Mouse (Mus musculus): ENCODE results near the gene Mus81. TPM values are rescaled to one million over a fixed set of nuclear protein-coding genes. Genes with fewer than 3 reads are reported as not detected.
"Not testable (repeated sequence)": the region's sequence is repeated elsewhere in the genome, so short reads cannot be mapped to it uniquely, and the experiment has no call there.

Mus81 gene
- polyA plus RNA-seq, 1 experiment from 2014 or later = 14.0 TPM

DNA sequence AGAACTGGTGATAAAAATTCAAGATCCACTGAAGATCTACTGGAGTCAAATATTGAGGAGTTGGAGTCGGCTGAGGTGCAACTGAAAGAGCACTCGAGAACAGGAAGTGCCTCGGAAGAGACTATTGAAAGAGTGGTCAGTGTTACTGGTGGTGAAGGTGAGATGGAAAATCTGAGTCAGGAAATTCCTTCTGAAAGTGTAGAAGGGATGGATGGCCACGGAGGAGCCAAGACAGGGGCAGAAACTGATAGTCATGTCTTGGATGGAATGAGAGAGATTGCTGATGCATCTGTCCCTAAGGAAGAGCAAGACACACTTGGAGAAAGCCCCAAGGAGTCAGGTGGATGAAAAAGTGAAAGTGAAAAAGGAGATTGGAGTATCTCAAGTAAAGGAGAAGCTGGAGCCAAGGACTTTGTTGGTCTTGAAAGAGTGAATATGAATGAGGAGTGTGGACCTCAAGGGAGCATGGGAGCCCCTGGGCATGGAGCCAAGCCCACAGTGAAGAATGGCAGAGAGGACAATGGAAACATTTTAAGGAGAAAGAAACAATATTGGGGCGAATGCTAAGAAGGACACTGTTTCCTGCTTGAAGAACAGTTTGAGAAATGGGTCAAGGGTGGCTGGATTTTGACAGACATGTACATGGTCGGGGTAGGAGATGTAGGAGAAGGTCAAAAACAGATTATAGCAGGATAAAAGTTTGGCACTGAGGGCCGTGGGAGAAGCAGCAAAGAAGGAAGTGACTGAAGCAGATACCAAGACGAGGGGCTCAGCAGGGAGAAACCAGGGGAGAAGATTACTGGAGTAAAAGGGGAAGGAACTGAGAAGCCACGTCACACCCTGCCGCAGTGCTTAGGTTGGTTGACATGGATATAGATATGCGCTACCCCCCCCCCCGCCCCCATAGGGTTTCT is 24.1 kb upstream of the Mus81 start:
- Histone ChIP-seq H3K9me3 (replicated peaks) (no peaks in the 10 kb centered on the region), H3K4me1 (replicated peaks) (peaks cover 47% of the 10 kb centered on the region), H3K4me3 (replicated peaks) (peak overlapping the region; percentile 68), H3K36me3 (replicated peaks) (no peaks in the 10 kb centered on the region), H3K27me3 (no peaks in the 10 kb centered on the region), H3K27ac (replicated peaks) (peak overlapping the region; percentile 64), H3K4me2 (peak overlapping the region; percentile 98), H3K9ac (no peak overlapping the region)
- 17% methylated on average over 12 of the region's 12 CpGs for WGBS (ENCODE audit: insufficient replicate concordance)
- ATAC-seq (ENCODE audit: insufficient read depth) = no peak

DNA sequence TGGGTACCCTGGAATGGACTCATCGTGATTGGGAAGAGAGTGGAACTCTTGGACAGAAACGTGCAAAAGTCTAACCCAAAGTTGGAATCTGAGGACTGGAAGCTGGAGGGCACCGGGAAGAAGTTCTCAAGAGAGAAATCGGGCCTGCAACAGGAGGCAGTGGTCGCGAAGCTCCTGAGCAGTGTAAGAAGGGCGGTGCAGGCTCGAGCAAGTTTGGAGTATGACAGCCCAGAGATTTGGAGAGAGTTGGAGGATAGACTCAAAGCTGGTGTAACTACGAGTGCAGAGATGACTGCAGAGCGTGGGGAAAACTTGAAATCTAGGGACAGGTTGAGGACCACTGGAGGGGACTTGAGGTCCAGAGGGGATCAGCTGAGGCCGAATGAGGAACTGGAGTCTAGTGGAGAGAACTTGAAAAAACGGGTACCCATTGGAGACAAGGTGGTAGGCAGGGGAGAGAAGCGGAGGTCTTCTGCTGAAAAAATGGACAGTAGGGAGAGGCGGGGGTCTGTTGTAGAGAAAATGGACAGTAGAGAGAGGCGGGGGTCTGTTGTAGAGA is 23.0 kb upstream of the Mus81 start:
- Histone ChIP-seq H3K4me1 (replicated peaks) (peaks cover 47% of the 10 kb centered on the region), H3K4me3 (replicated peaks) (peak overlapping the region; percentile 68), H3K36me3 (replicated peaks) (no peaks in the 10 kb centered on the region), H3K27me3 (no peaks in the 10 kb centered on the region), H3K27ac (replicated peaks) (peak overlapping the region; percentile 71), H3K9ac (peak overlapping the region; percentile 67), H3K4me2 (peak overlapping the region; percentile 98), H3K9me3 (replicated peaks) (no peaks in the 10 kb centered on the region)
- WGBS (ENCODE audit: insufficient replicate concordance) = 20% methylated on average over 15 of the region's 15 CpGs
- ATAC-seq (ENCODE audit: insufficient read depth) = no peak

DNA sequence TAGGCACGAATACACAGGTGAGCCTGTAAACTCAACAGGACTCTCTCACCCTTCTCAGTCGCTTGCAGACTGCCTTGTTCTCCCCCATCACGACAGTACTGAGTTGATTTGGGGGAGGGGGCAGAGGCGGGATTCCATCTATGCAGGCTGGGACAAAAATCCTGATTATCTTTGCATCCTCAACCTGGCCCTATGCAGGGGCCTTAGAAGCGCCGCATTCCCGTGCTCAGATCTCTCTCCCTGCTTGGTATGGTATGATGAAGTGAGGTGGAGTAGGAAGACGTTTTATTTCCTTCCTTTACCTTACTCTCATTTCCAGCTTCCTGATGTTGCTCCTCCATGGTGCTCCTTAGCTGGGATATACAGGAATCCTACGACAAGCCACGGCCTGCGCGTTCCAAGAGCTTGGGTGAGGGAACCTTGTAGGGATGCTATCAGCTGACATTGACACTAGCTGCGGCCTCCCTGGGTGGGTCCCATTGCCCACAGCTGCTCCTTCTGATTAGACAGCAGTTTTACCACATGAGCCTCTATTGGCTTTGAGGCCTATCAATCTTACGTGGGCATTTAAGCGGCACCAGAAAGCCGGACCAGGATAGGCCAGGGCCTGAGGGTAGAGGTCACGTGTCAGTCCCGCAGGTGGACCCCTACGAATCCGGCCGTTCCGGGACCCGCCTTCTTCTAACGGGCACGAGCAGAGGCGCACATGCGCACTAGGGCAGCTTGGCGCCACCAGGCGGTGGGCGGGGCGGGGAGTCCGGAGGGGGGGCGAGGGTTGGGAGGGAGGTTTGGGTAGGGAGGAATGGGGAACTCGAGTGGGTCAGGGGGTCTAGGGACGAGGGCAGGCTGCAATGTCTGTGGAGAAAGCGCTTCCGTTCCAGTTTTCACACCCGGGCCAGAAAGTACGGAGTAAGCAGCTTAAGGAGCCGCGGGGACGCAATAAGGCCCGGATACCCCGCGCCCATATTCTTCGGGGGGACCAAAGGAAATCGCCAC is 22.1 kb upstream of the Mus81 start, which contains the start of gene Snx32:
TSS of gene Snx32 (minus strand) at position 508 of the 996 bp plus-strand sequence.
- Histone ChIP-seq H3K4me3 (replicated peaks) (peak within 1 kb of the TSS; percentile 68), H3K4me1 (replicated peaks) (peaks cover 47% of the 10 kb centered on the region), H3K36me3 (replicated peaks) (no peaks in the 10 kb centered on the region), H3K9me3 (replicated peaks) (no peaks in the 10 kb centered on the region), H3K27ac (replicated peaks) (peak within 1 kb of the TSS; percentile 80), H3K9ac (peak within 1 kb of the TSS; percentile 67), H3K4me2 (peak within 1 kb of the TSS; percentile 98), H3K27me3 (no peaks in the 10 kb centered on the region)
- ATAC-seq (ENCODE audit: insufficient read depth) = peak; percentile 99
- WGBS (ENCODE audit: insufficient replicate concordance) = 3% methylated on average over 47 of the region's 47 CpGs

GRCm38 (mm10) chr19:5503687-5504086 is 15.5 kb upstream of the Mus81 start, which contains the start of gene 1700020D05Rik:
1700020D05Rik (minus strand) TSS chr19:5503787.
- no peak within 1 kb of the TSS for H3K9ac ChIP-seq
- no peaks in the 10 kb centered on the region for H3K27me3 ChIP-seq
- H3K36me3 ChIP-seq (replicated peaks) = 0 out of 2 replicates have a peak, but pooled peaks cover 5% of the 10 kb centered on the region
- H3K9me3 ChIP-seq (replicated peaks) = no peaks in the 10 kb centered on the region
- ATAC-seq (ENCODE audit: insufficient read depth) = no peak
- no peak within 1 kb of the TSS for H3K27ac ChIP-seq (replicated peaks)
- H3K4me2 ChIP-seq = no peak within 1 kb of the TSS
- no peak within 1 kb of the TSS for H3K4me3 ChIP-seq (replicated peaks)
- 70% methylated on average over 17 of the region's 17 CpGs for WGBS (ENCODE audit: insufficient replicate concordance)
- H3K4me1 ChIP-seq (replicated peaks) = 0 out of 2 replicates have a peak, but pooled peaks cover 6% of the 10 kb centered on the region

DNA sequence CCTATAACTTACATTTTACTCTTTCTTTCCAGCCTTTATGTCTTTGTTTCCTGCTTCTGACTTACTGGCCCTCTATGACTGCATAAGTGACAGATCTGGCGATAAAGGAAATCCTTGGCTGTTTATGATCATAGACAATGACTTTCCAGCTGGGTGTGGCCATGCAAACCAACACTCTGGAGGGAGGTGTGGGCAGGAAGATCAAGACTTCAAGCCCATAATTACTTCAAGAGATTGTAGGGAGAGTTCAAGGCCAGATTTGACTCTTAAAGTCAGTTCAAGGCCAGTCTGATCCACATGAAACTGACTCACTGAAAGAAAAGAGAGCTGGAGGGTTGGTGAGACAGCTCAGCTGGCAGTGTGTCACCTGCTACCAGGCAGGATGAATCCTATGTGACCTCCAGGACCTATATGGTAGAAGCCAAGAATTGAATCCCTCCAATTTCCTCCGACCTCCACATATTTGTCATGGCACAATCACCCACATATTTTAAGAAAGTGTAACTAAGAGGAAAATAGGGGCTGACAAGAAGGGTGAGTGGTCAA is 12.2 kb upstream of the Mus81 start:
- Histone ChIP-seq H3K27ac (replicated peaks) (no peak overlapping the region), H3K9ac (no peak overlapping the region), H3K27me3 (no peaks in the 10 kb centered on the region), H3K4me3 (replicated peaks) (no peak overlapping the region), H3K4me1 (replicated peaks) (no peaks in the 10 kb centered on the region), H3K4me2 (no peak overlapping the region), H3K36me3 (replicated peaks) (peaks cover 37% of the 10 kb centered on the region), H3K9me3 (replicated peaks) (no peaks in the 10 kb centered on the region)
- ATAC-seq (ENCODE audit: insufficient read depth) = no peak
- 66% methylated on average over 2 of the region's 2 CpGs for WGBS (ENCODE audit: insufficient replicate concordance)

DNA sequence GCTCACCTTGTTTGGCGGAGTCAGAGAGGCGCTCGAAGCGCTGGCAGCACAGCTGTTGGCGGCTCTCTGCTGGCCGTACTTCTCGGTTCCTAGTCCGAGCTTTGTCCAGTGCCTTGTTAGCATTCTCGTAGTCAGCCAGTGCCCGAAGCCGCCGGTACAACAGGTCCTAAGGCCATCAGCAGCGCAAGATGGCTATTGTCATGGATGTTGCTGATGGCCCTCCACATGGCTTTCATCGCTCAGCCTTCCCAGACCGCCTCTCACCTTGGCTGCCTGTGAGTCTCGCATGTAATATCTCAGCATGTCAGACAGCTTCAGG is 7.8 kb upstream of the Mus81 start:
- Histone ChIP-seq H3K36me3 (replicated peaks) (peaks cover 70% of the 10 kb centered on the region), H3K4me2 (no peak overlapping the region), H3K27ac (replicated peaks) (no peak overlapping the region), H3K4me1 (replicated peaks) (peaks cover 15% of the 10 kb centered on the region), H3K9me3 (replicated peaks) (no peaks in the 10 kb centered on the region), H3K4me3 (replicated peaks) (no peak overlapping the region), H3K9ac (no peak overlapping the region), H3K27me3 (no peaks in the 10 kb centered on the region)
- WGBS (ENCODE audit: insufficient replicate concordance) = 83% methylated on average over 16 of the region's 16 CpGs
- no peak for ATAC-seq (ENCODE audit: insufficient read depth)

DNA sequence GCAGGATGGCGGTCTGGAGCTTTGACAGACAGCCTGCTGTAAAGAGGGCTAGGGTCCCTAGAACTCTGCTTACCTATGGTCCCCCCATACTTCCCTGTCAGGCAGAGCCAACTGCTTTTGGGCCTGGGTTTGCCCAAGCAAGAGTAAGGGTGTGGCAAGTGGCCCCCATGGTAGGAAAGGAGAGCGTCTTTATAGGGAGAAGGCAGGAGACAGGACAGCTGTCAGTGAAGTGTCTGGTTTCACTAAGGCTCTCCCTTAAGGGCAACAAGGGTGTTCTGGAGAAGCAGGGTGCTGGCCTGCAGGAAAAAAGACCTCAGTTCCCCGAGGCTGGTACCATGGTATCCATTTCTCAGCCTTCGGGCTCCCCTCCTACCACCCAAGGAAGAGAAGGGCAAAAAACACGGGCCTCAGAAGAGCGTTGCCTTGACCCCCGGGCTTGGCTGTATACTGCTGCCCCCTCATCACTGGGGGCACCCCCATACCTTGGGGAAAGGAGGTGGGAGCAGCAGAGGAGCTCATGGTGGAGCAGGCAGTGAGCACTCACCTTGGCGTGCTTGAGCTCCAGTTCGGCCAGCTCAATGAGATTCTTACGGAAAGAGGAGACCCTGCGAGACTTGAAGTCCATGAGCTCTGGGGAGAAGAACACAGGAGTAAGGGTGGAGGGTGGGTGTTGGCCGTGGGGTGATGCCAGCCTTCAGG is 7.3 kb upstream of the Mus81 start:
- WGBS (ENCODE audit: insufficient replicate concordance) = 81% methylated on average over 12 of the region's 12 CpGs
- Histone ChIP-seq H3K36me3 (replicated peaks) (peaks cover 70% of the 10 kb centered on the region), H3K4me3 (replicated peaks) (no peak overlapping the region), H3K4me2 (no peak overlapping the region), H3K4me1 (replicated peaks) (peaks cover 17% of the 10 kb centered on the region), H3K9me3 (replicated peaks) (no peaks in the 10 kb centered on the region), H3K27ac (replicated peaks) (no peak overlapping the region), H3K27me3 (no peaks in the 10 kb centered on the region), H3K9ac (no peak overlapping the region)
- no peak for ATAC-seq (ENCODE audit: insufficient read depth)

DNA sequence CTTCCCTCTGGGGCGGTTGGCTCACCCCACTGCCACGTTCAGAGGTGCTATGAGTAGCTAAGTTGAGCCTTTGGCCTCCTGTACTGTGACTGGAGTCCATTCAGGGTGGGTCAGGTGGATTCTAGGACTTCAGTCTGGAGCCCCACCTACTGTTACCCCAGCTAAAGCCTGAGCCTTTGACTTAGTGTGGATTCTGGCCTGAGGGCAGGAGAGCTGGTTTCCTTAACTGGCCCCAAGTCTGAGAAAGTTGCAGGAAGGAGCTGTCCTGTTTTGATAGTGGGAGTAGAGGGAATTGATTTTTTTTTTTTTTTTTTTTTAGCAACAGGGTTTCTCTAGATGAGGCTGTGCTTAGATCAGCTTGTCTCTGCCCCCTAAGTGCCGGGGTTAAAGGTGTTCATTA is 6.1 kb upstream of the Mus81 start:
- WGBS (ENCODE audit: insufficient replicate concordance) = 79% methylated on average over 3 of the region's 3 CpGs
- Histone ChIP-seq H3K4me1 (replicated peaks) (peaks cover 26% of the 10 kb centered on the region), H3K9ac (no peak overlapping the region), H3K9me3 (replicated peaks) (no peaks in the 10 kb centered on the region), H3K27me3 (no peaks in the 10 kb centered on the region), H3K4me2 (no peak overlapping the region), H3K36me3 (replicated peaks) (peaks cover 70% of the 10 kb centered on the region), H3K4me3 (replicated peaks) (no peak overlapping the region), H3K27ac (replicated peaks) (no peak overlapping the region)
- ATAC-seq (ENCODE audit: insufficient read depth) = no peak

DNA sequence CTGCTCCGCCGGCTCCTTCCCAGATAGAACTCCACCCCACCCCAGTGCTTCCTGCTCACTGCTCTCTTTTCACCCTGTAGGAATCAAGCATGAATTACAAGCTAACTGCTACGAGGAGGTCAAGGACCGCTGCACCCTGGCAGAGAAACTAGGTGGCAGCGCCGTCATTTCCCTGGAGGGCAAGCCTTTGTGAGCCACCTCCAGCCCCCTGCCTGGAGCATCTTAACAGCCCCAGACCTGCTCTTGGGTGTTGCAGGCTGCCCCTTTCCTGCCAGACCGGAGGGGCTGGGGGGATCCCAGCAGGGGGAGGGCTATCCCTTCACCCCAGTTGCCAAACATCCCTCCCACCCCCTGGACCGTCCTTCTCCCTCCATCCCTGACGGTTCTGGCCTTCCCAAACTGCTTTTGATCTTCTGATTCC is 5.1 kb upstream of the Mus81 start:
- not testable (repeated sequence) for H3K9ac ChIP-seq; H3K4me3 ChIP-seq (replicated peaks); H3K27me3 ChIP-seq; ATAC-seq (ENCODE audit: insufficient read depth); H3K27ac ChIP-seq (replicated peaks); H3K4me2 ChIP-seq; H3K9me3 ChIP-seq (replicated peaks)
- Histone ChIP-seq H3K36me3 (replicated peaks) (peaks cover 66% of the 10 kb centered on the region), H3K4me1 (replicated peaks) (peaks cover 35% of the 10 kb centered on the region)
- WGBS (ENCODE audit: insufficient replicate concordance) = 80% methylated on average over 9 of the region's 9 CpGs

- Histone ChIP-seq H3K27ac (replicated peaks) (no peak overlapping the region), H3K36me3 (replicated peaks) (peaks cover 59% of the 10 kb centered on the region), H3K27me3 (no peaks in the 10 kb centered on the region), H3K9ac (no peak overlapping the region), H3K4me3 (replicated peaks) (0 out of 2 replicates have a peak overlapping the region, but pooled peaks have one; percentile 97), H3K9me3 (replicated peaks) (no peaks in the 10 kb centered on the region), H3K4me1 (replicated peaks) (peaks cover 42% of the 10 kb centered on the region), H3K4me2 (no peak overlapping the region)
- no peak for ATAC-seq (ENCODE audit: insufficient read depth)
- WGBS (ENCODE audit: insufficient replicate concordance) = 79% methylated on average over 4 of the region's 4 CpGs
These were observed 4.4 kb upstream of the Mus81 start for GRCm38 (mm10) chr19:5492641-5493040.

Measured in liver, embryonic 15.5 days (tissue).